Mouse (Mus musculus): ENCODE data around the gene Banf1. TPM values are rescaled to one million over a fixed set of nuclear protein-coding genes. Genes with fewer than 3 reads are reported as not detected.

The Banf1 gene
- polyA plus RNA-seq, 1 experiment: 506 TPM

GRCm38 (mm10) chr19:5335441-5335840, 31.5 kb downstream of the Banf1 start, which contains the start of gene Catsper1:
Catsper1 (plus strand) TSS chr19:5335741.
- H3K27me3 ChIP-seq (ENCODE audit: control insufficient read depth, insufficient read depth, insufficient read length): no peaks in the 10 kb centered on the region
- TF ChIP-seq MAX (IDR thresholded peaks at IDR 0.05): no peak
- TF ChIP-seq CEBPB (IDR thresholded peaks at IDR 0.05; ENCODE audit: low read depth): no peak
- no peak for TF ChIP-seq MYOG (IDR thresholded peaks at IDR 0.05; ENCODE audit: control insufficient read depth, extremely low read depth, insufficient read length)
- TF ChIP-seq MYOD1 (IDR thresholded peaks at IDR 0.05; ENCODE audit: control insufficient read depth, insufficient read length, low read depth): no peak
- TF ChIP-seq CTCF (IDR thresholded peaks at IDR 0.05; ENCODE audit: control insufficient read depth, insufficient read depth, insufficient read length): no peak
- TF ChIP-seq USF1 (IDR thresholded peaks at IDR 0.05; ENCODE audit: low read depth): no peak
- no peak for TF ChIP-seq FOSL1 (IDR thresholded peaks at IDR 0.05; ENCODE audit: insufficient read depth, low read length, poor library complexity, severe bottlenecking)

GRCm38 (mm10) chr19:5334741-5335140, 32.2 kb downstream of the Banf1 start:
- no peaks in the 10 kb centered on the region for H3K36me3 ChIP-seq (ENCODE audit: control insufficient read depth, insufficient read depth)
- H3K27me3 ChIP-seq (ENCODE audit: control insufficient read depth, insufficient read depth, insufficient read length): no peaks in the 10 kb centered on the region
- no peaks in the 10 kb centered on the region for H3K79me2 ChIP-seq (ENCODE audit: control insufficient read depth, insufficient read depth)
- no peak overlapping the region for H3K4me3 ChIP-seq (ENCODE audit: insufficient read depth, poor library complexity, severe bottlenecking)
- TF ChIP-seq FOSL1 (IDR thresholded peaks at IDR 0.05; ENCODE audit: insufficient read depth, low read length, poor library complexity, severe bottlenecking) (no peak), MAX (IDR thresholded peaks at IDR 0.05) (no peak), MYOD1 (IDR thresholded peaks at IDR 0.05; ENCODE audit: control insufficient read depth, insufficient read length, low read depth) (no peak), CEBPB (IDR thresholded peaks at IDR 0.05; ENCODE audit: low read depth) (no peak), CTCF (IDR thresholded peaks at IDR 0.05; ENCODE audit: control insufficient read depth, insufficient read depth, insufficient read length) (no peak), MYOG (IDR thresholded peaks at IDR 0.05; ENCODE audit: control insufficient read depth, extremely low read depth, insufficient read length) (no peak), USF1 (IDR thresholded peaks at IDR 0.05; ENCODE audit: low read depth) (no peak)
- H3ac ChIP-seq (ENCODE audit: control insufficient read depth, insufficient read length, low read depth): no peak overlapping the region
- no peaks in the 10 kb centered on the region for H3K79me3 ChIP-seq (ENCODE audit: low read depth)

More at GRCm38 (mm10) chr19:5335441-5335840, 31.5 kb downstream of the Banf1 start, which contains the start of gene Catsper1:
- no peak within 1 kb of the TSS for H3ac ChIP-seq (ENCODE audit: control insufficient read depth, insufficient read length, low read depth)
- H3K79me3 ChIP-seq (ENCODE audit: low read depth): no peaks in the 10 kb centered on the region
- no peaks in the 10 kb centered on the region for H3K36me3 ChIP-seq (ENCODE audit: control insufficient read depth, insufficient read depth)
- H3K4me3 ChIP-seq (ENCODE audit: insufficient read depth, poor library complexity, severe bottlenecking): no peak within 1 kb of the TSS
- H3K79me2 ChIP-seq (ENCODE audit: control insufficient read depth, insufficient read depth): no peaks in the 10 kb centered on the region

- Histone ChIP-seq H3K36me3 (ENCODE audit: control insufficient read depth, insufficient read depth) (no peaks in the 10 kb centered on the region), H3K79me3 (ENCODE audit: low read depth) (no peaks in the 10 kb centered on the region), H3K4me3 (ENCODE audit: insufficient read depth, poor library complexity, severe bottlenecking) (no peak overlapping the region), H3ac (ENCODE audit: control insufficient read depth, insufficient read length, low read depth) (no peak overlapping the region), H3K27me3 (ENCODE audit: control insufficient read depth, insufficient read depth, insufficient read length) (no peaks in the 10 kb centered on the region), H3K79me2 (ENCODE audit: control insufficient read depth, insufficient read depth) (no peaks in the 10 kb centered on the region)
- TF ChIP-seq FOSL1 (IDR thresholded peaks at IDR 0.05; ENCODE audit: insufficient read depth, low read length, poor library complexity, severe bottlenecking) (no peak), MAX (IDR thresholded peaks at IDR 0.05) (no peak), CTCF (IDR thresholded peaks at IDR 0.05; ENCODE audit: control insufficient read depth, insufficient read depth, insufficient read length) (no peak), MYOG (IDR thresholded peaks at IDR 0.05; ENCODE audit: control insufficient read depth, extremely low read depth, insufficient read length) (no peak), MYOD1 (IDR thresholded peaks at IDR 0.05; ENCODE audit: control insufficient read depth, insufficient read length, low read depth) (no peak), CEBPB (IDR thresholded peaks at IDR 0.05; ENCODE audit: low read depth) (no peak), USF1 (IDR thresholded peaks at IDR 0.05; ENCODE audit: low read depth) (no peak)
These were observed 39.0 kb downstream of the Banf1 start for GRCm38 (mm10) chr19:5327970-5328369.

- Histone ChIP-seq H3K4me3 (ENCODE audit: insufficient read depth, poor library complexity, severe bottlenecking) (no peak overlapping the region), H3K36me3 (ENCODE audit: control insufficient read depth, insufficient read depth) (no peaks in the 10 kb centered on the region)
These were observed 43.2 kb downstream of the Banf1 start for GRCm38 (mm10) chr19:5323801-5324200.

More at GRCm38 (mm10) chr19:5323801-5324200, 43.2 kb downstream of the Banf1 start:
- H3K79me2 ChIP-seq (ENCODE audit: control insufficient read depth, insufficient read depth): no peaks in the 10 kb centered on the region
- H3K79me3 ChIP-seq (ENCODE audit: low read depth): no peaks in the 10 kb centered on the region
- TF ChIP-seq FOSL1 (IDR thresholded peaks at IDR 0.05; ENCODE audit: insufficient read depth, low read length, poor library complexity, severe bottlenecking) (no peak), MYOD1 (IDR thresholded peaks at IDR 0.05; ENCODE audit: control insufficient read depth, insufficient read length, low read depth) (no peak), MAX (IDR thresholded peaks at IDR 0.05) (no peak), CTCF (IDR thresholded peaks at IDR 0.05; ENCODE audit: control insufficient read depth, insufficient read depth, insufficient read length) (no peak), MYOG (IDR thresholded peaks at IDR 0.05; ENCODE audit: control insufficient read depth, extremely low read depth, insufficient read length) (no peak), USF1 (IDR thresholded peaks at IDR 0.05; ENCODE audit: low read depth) (no peak), CEBPB (IDR thresholded peaks at IDR 0.05; ENCODE audit: low read depth) (no peak)
- H3K27me3 ChIP-seq (ENCODE audit: control insufficient read depth, insufficient read depth, insufficient read length): no peaks in the 10 kb centered on the region
- no peak overlapping the region for H3ac ChIP-seq (ENCODE audit: control insufficient read depth, insufficient read length, low read depth)

Other genes starting within 250 kb of the Banf1 start
- 30.5 TPM for gene Klc2, start 248.6 kb downstream of the Banf1 start, polyA plus RNA-seq (2012; fragmentation: generic; extraction: Trizol)
- 10.1 TPM for gene Pacs1, start 94.0 kb downstream of the Banf1 start, polyA plus RNA-seq (2012; fragmentation: generic; extraction: Trizol)
- 149 TPM for gene Sf3b2, start 71.7 kb downstream of the Banf1 start, polyA plus RNA-seq (2012; fragmentation: generic; extraction: Trizol)
- not detected for gene Gal3st3, start 68.8 kb downstream of the Banf1 start, polyA plus RNA-seq (2012; fragmentation: generic; extraction: Trizol)
- not detected for gene Catsper1, start 31.4 kb downstream of the Banf1 start, polyA plus RNA-seq (2012; fragmentation: generic; extraction: Trizol)
- gene Cst6, start 17.6 kb downstream of the Banf1 start, polyA plus RNA-seq (2012; fragmentation: generic; extraction: Trizol): 85.8 TPM
- 48.5 TPM for gene Eif1ad, start 427 bp downstream of the Banf1 start, polyA plus RNA-seq (2012; fragmentation: generic; extraction: Trizol)
- 68.5 TPM for gene Sart1, start 21.5 kb upstream of the Banf1 start, polyA plus RNA-seq (2012; fragmentation: generic; extraction: Trizol)
- 0.02 TPM for gene Tsga10ip, start 35.4 kb upstream of the Banf1 start, polyA plus RNA-seq (2012; fragmentation: generic; extraction: Trizol)
- 428 TPM for gene Drap1, start 57.8 kb upstream of the Banf1 start, polyA plus RNA-seq (2012; fragmentation: generic; extraction: Trizol)
- 90.3 TPM for gene AI837181, start 58.0 kb upstream of the Banf1 start, polyA plus RNA-seq (2012; fragmentation: generic; extraction: Trizol)
- 146 TPM for gene Fosl1, start 80.4 kb upstream of the Banf1 start, polyA plus RNA-seq (2012; fragmentation: generic; extraction: Trizol)
- gene Ccdc85b, start 90.7 kb upstream of the Banf1 start, polyA plus RNA-seq (2012; fragmentation: generic; extraction: Trizol): 30.5 TPM
- gene Fibp, start 93.4 kb upstream of the Banf1 start, polyA plus RNA-seq (2012; fragmentation: generic; extraction: Trizol): 83.7 TPM
- gene Ctsw, start 101.3 kb upstream of the Banf1 start, polyA plus RNA-seq (2012; fragmentation: generic; extraction: Trizol): 4.8 TPM
- 177 TPM for gene Efemp2, start 106.8 kb upstream of the Banf1 start, polyA plus RNA-seq (2012; fragmentation: generic; extraction: Trizol)
- gene Mus81, start 121.2 kb upstream of the Banf1 start, polyA plus RNA-seq (2012; fragmentation: generic; extraction: Trizol): 50.3 TPM
- 2,315 TPM for gene Cfl1, start 123.3 kb upstream of the Banf1 start, polyA plus RNA-seq (2012; fragmentation: generic; extraction: Trizol)
- 0.15 TPM for gene 1700020D05Rik, start 136.6 kb upstream of the Banf1 start, polyA plus RNA-seq (2012; fragmentation: generic; extraction: Trizol)
- gene Snx32, start 143.4 kb upstream of the Banf1 start, polyA plus RNA-seq (2012; fragmentation: generic; extraction: Trizol): 1.1 TPM
- gene Ovol1, start 193.5 kb upstream of the Banf1 start, polyA plus RNA-seq (2012; fragmentation: generic; extraction: Trizol): not detected
- 3.9 TPM for gene Ap5b1, start 200.9 kb upstream of the Banf1 start, polyA plus RNA-seq (2012; fragmentation: generic; extraction: Trizol)
- gene Rnaseh2c, start 234.7 kb upstream of the Banf1 start, polyA plus RNA-seq (2012; fragmentation: generic; extraction: Trizol): 77.8 TPM
- 48.4 TPM for gene Kat5, start 243.1 kb upstream of the Banf1 start, polyA plus RNA-seq (2012; fragmentation: generic; extraction: Trizol)